Mouse (Mus musculus) cerebellum, adult 11-12 months (tissue): Measurements from ENCODE around the gene Trim16.

ENCODE experiments used
- DNase-seq: peaks from one replicate; pipeline ENCODE4 v3.0.0; 2022

Trim16 gene

DNA sequence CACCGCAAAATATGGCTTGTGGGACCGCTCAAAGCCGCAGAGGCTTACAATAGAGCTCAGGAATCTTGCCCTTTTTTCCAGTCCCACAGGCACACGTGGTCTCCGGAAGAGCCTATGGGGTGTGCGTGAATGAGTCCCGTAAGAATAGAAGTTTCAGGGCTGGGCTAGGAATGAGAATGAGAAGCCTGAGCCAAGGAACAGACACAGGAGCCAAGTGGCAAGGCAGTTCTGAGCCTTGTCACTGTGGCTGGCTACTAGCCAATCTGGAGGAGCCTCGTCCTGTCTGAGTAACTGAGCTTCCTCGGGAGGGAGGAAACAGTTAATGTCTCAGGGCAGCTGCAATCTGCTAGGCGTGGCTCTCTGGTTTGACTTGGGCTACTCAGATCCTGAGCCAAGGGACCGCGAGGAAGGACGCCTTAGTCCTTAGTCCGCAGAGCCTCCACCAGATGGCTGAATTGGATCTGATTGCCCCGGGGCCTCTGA is at the start of gene Trim16:
TSS of gene Trim16 (plus strand) at position 173 of the 483 bp plus-strand sequence.
- peak; percentile 30 for DNase-seq

DNA sequence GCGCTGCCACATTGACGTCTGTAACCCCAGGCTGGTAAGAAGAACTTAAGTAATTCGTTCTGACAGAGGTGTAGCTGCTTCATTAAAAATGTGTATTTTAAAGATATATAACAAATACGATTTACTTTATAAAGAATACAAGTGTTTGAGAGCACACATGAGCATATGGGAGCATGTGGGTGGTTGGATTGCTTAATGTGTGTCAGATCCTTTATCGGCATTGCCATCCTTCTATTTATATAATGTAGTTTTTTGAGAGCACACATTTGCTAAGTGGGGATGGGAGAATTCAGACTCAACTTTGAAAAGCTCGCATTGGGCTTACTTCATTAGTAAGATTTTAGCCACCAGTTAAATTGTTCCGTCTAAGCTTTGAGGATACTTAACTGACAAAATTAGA is 43.5 kb upstream of the Trim16 start:
- DNase-seq, result no peak

- DNase-seq, result peak; percentile 88
Measured at GRCm38 (mm10) chr11:62788935-62789616, 31.0 kb upstream of the Trim16 start, which contains the start of gene Zfp286. TSS of gene Zfp286 (minus strand) at chr11:62789462.

GRCm38 (mm10) chr11:62789617-62789936 is 30.5 kb upstream of the Trim16 start:
- no peak for DNase-seq

- no peak for DNase-seq
Measured at GRCm38 (mm10) chr11:62804119-62804518, 15.9 kb upstream of the Trim16 start.

DNA sequence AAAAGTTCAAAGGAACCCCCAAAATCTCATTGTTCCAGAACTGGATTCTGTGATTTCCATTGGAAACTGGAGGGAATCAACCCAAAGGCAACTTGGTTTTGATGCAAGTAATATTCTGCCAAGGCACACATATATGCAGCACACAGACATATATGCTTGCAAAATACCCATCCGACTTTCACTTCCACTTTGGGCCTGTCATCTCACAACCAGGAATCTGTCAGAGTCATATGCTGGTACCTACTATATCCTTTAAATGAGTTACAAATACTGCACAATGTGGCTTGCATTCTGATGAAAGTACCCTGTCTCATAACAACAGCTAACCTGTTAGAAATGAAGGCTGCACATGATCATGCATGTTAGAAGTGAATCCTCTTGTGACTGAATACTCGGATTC is 12.1 kb upstream of the Trim16 start:
- no peak for DNase-seq

DNA sequence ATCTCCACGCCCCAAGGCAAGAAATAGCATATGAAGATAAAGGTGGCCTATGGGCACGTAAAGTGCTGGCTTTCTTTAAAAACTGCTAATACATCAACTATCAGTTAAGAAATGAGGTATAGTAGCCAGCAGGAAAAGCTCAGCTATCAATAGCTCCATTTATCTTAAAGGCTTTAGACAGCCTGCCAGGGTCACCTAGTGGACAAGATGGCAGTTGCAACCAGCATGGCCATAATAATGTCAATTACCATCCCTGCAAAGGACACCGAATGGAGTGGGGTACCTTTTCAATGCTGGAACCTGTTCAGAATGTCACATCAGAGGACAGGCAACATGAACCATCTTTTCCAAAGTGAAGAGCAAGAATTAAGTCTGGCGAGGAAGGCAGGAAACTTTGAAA is 10.8 kb upstream of the Trim16 start:
- DNase-seq, result no peak

DNA sequence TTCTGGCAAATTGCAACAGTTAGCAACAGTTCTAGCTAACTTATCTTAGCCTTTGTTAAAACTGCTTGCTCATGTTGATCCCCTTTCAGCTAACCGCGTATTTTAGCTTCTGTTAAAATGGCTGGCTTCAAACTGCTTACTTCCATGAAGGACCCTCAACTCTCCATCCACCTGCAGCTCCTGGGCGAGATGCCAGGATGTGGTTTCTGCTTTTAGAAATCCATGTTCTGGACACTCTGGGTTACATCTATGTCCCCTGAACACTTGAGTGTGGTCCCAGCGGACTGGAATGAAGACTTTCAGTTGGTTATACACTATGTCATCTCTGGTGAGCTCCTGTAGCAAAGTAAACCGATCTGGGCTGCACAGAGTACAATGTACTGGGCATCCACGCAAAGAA is 7.8 kb upstream of the Trim16 start:
- DNase-seq, result no peak

DNA sequence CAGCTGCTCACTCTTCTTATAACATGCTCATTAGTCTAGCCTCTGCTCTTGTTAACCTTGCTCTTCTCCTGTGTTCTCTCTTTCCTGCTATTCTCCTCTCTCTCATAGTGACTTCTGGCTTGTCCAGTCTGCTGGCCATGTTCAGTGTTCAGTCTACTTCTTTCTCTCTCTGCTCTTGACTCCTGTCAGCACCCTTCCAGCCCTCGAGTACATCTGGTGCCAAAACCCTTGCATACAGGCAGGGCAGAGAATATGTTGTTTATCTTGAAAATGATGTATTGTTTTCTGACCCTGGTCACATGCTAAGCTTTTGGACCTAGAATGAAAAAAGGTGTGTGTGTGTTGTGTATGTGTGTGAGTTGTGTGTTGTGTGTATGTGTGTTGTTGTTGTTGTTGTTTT is 6.5 kb upstream of the Trim16 start:
- DNase-seq, result no peak

GRCm38 (mm10) chr11:62813970-62814624 is 5.9 kb upstream of the Trim16 start:
- DNase-seq, result no peak

GRCm38 (mm10) chr11:62814625-62815024 is 5.4 kb upstream of the Trim16 start:
- no peak for DNase-seq

DNA sequence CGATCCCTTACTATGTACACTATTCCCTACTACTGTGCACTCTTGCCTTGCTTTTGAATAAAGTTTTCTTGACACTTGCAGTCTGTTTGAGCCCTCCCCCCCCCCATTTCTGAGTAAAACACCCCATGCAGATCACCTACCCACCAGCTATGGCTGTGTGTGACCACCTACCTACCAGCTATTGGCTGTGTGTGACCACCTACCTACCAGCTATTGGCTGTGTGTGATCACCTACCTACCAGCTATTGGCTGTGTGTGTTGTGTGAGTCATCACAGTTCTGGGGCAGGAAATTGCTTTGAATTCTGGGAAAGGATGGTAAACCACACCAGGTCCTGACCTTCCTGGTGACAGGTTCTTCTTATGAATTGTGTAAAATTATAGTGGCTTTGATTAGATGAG is 4.6 kb upstream of the Trim16 start:
- no peak for DNase-seq

DNA sequence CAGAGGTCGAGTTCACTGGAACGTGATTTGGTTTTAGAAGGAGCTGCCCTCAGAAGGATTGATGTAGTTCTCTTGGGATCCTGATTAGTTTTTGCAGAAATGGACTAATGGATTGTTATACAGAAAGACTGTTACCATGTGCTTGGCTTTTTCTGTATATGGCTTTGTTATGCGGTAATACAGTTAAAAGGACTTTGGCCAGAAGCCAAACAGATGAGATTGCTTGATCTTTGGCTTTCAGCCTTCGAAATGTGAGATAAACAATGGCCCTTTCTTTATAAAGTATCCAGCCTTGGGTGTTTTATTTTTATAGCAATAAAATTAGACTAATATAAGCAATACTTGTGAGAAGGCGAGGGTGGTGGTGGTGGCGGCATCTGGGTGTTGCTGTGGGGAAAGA is 3.4 kb upstream of the Trim16 start:
- no peak for DNase-seq

DNA sequence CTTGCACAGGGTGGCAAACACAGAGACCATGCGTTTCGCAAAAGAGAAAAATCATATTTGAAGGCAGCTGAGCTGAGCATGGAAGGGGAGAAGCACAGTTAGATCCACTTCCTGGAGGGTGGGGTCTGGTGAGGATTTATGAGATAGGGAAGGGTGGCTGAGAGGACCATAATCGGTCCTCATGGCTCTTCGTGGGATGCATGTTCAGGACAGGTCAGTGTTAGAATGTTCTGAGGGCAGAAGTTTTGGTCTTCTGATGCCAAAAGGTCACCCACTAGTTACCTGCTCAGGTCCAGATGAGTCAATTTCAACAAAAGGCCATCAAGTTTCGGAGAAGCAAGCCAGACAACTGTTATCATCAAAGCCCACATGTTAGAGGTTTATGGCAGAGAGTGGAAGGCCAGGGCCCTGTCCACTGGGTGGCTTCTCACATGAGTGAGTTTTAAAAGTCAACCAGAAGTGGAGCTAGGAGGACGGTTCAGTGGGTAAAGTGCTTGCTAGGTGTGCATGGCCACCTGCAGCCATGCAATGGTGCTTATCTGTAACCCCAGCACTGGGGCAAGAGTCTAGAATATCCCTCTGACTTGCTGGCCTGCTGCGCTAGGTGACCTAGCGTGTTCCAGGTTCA is 858 bp upstream of the Trim16 start:
- no peak for DNase-seq

- DNase-seq, result no peak
Measured at GRCm38 (mm10) chr11:62820661-62821437, 818 bp downstream of the Trim16 start.

- DNase-seq, result no peak
Measured at GRCm38 (mm10) chr11:62821893-62822292, 1.9 kb downstream of the Trim16 start.

GRCm38 (mm10) chr11:62824211-62824610 is 4.2 kb downstream of the Trim16 start:
- no peak for DNase-seq

GRCm38 (mm10) chr11:62825222-62826105 is 5.4 kb downstream of the Trim16 start:
- DNase-seq, result no peak

DNA sequence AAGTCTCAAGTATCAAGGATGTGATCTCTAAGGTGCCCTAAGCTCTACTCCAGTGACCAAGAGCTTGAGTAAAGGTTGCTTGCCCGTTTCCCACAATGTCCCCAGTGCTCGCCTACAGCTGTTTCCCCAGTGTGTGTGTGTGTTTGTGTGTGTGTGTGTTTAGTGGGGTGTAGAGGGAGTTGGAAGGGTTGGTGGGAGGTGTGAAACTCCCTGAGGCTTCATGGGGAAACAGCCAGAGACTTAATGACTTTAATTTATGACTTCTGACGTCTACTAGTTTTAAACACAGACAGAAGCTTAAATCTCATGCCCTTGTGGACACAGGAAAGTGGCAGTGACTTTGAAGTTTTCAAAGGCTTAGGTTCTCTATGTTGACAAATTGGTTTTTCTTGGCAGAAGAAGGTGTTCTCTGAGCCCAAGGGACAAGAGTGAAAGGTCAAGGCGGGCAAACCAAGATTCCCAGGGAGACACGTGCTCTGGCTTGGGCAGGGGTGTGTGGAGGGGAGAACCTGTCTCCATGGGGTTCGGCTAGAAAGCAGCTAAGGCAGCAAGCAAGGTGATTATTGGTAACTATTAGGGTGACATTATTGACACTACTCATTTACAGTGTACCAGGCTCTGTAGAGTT is 6.2 kb downstream of the Trim16 start:
- no peak for DNase-seq

DNA sequence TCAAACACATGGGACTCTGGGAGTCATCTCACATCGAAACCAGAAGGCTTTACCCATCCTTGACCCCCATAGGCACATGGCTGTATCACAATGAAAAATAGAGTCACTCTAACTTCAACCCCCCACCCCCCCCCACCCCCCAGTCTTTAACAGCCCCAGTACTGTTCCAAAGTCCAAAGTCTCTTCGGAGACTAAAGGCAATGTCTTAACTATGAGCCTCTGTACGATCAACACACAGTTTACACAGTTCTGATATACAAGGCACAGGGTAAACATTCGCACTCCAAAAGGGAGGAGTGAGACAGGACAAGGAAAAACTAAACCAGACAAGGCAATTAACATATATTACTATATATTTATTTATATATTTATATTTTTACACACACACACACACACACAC is 7.1 kb downstream of the Trim16 start:
- no peak for DNase-seq

GRCm38 (mm10) chr11:62827911-62828310 is 7.9 kb downstream of the Trim16 start:
- no peak for DNase-seq

DNA sequence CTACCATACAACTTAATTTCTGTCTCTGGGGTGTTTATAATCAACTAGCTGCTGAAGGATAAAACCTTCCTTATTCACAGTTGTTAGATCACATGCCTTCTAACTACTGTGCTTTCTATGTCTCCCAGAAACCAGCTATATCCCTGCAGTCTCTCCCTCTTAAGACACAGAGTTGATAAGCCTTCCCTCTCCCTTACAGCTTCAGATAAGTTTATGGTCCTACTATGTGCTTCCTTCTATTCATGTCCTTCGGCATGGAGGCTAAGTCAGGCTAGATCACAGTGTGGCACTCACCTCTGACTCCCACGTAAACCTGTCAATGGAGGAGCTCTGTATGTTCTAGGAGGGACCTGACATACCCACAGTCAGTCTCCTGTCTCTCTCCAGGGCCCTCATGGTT is 10.4 kb downstream of the Trim16 start:
- no peak for DNase-seq
